Mouse (Mus musculus) liver, postnatal 0 days (tissue): ENCODE results near the gene Adcy4. TPM values are rescaled to one million over a fixed set of nuclear protein-coding genes. Genes with fewer than 3 reads are reported as not detected.

Experiments used
- ATAC-seq: fragments of 200-750 bp; cut with Nextera tagmentation; 2 replicates; pipeline ENCODE4 v1.8.0; 2017; ENCODE audit warnings: mild to moderate bottlenecking, moderate library complexity
- DNase-seq: peaks from one replicate; pipeline ENCODE4 v3.0.0-alpha.2; 2016
- H3K27ac ChIP-seq: fragments of 300-500 bp; sonication (generic); 2 replicates; pipeline ENCODE4 v1.5.1; 2014; ENCODE audit warnings: antibody characterized with exemption, moderate library complexity, mild to moderate bottlenecking, low read depth
- H3K27me3 ChIP-seq: fragments of 300-500 bp; sonication (generic); 2 replicates; pipeline ENCODE4 v1.6.1; 2014; ENCODE audit warnings: low read length, control low read depth, mixed read lengths; ENCODE audit not compliant: insufficient read depth
- H3K36me3 ChIP-seq: fragments of 300-500 bp; sonication (generic); replicated peaks from 2 replicates; pipeline ENCODE4 v1.6.1; 2014; ENCODE audit warnings: mild to moderate bottlenecking, control low read depth, low read length, moderate library complexity, mixed read lengths; ENCODE audit not compliant: insufficient read depth
- H3K4me1 ChIP-seq: fragments of 300-500 bp; sonication (generic); 2 replicates; pipeline ENCODE4 v1.6.1; 2014; ENCODE audit warnings: antibody characterized with exemption, mild to moderate bottlenecking, control low read depth; ENCODE audit not compliant: insufficient read depth
- H3K4me2 ChIP-seq: fragments of 300-500 bp; sonication (generic); 2 replicates; pipeline ENCODE4 v1.6.1; 2014; ENCODE audit warnings: low read depth, mild to moderate bottlenecking, low read length, moderate library complexity, mixed read lengths
- H3K4me3 ChIP-seq: fragments of 300-500 bp; sonication (generic); 2 replicates; pipeline ENCODE4 v1.5.1; 2014; ENCODE audit warnings: low read depth, low read length
- H3K9ac ChIP-seq: fragments of 300-500 bp; sonication (generic); replicated peaks from 2 replicates; pipeline ENCODE4 v1.6.1; 2014; ENCODE audit warnings: mild to moderate bottlenecking, moderate library complexity
- H3K9me3 ChIP-seq: fragments of 300-500 bp; sonication (generic); 2 replicates; pipeline ENCODE4 v1.6.1; 2016; ENCODE audit warnings: mild to moderate bottlenecking, control low read depth, low read length, mixed read lengths
- CTCF ChIP-seq: sonication (generic); IDR thresholded peaks from 2 replicates; pipeline ENCODE4 v1.5.1; 2016; ENCODE audit warnings: antibody characterized with exemption, low read depth
- EP300 ChIP-seq: IDR thresholded peaks from 2 replicates; pipeline ENCODE4 v1.6.1; 2016; ENCODE audit warnings: antibody characterized with exemption, low read depth, mild to moderate bottlenecking
- WGBS: fragments of 180-500 bp; shearing (Covaris S2); extraction: QIAGEN DNeasy Blood & Tissue Kit; methylation state at CpG from one replicate; pipeline ENCODE4 v1.1.7; 2014; ENCODE audit not compliant: insufficient replicate concordance; 5-methylcytosine and 5-hydroxymethylcytosine counted together
- polyA plus RNA-seq: library from polyadenylated mRNA; unstranded; fragments of >200 nt; fragmentation: Nextera tagmentation; extraction: Ambion mirVana; gene quantifications from 2 replicates; pipeline ENCODE4 v1.2.1, GENCODE M21; 2015

The Adcy4 gene
- polyA plus RNA-seq, 1 experiment from 2014 or later, result 1.7 TPM

- H3K4me2 ChIP-seq, result no peak overlapping the region
- DNase-seq, result no peak
- H3K27ac ChIP-seq, result no peak overlapping the region
- H3K9me3 ChIP-seq, result no peaks in the 10 kb centered on the region
- no peaks in the 10 kb centered on the region for H3K27me3 ChIP-seq
- 57% methylated on average over 2 of the region's 2 CpGs for WGBS
- no peaks in the 10 kb centered on the region for H3K4me1 ChIP-seq
- H3K36me3 ChIP-seq, result no peaks in the 10 kb centered on the region
- no peak for TF ChIP-seq EP300
- TF ChIP-seq CTCF, result no peak
- ATAC-seq, result no peak
- no peak overlapping the region for H3K4me3 ChIP-seq
- H3K9ac ChIP-seq, result no peak overlapping the region
Observed at GRCm38 (mm10) chr14:55793946-55794345, 10.1 kb upstream of the Adcy4 start.

- DNase-seq, result no peak
- H3K4me3 ChIP-seq, result no peak overlapping the region
- ATAC-seq, result no peak
- peaks cover 1% of the 10 kb centered on the region; the same call in 1 of the 2 replicates for H3K27me3 ChIP-seq
- 57% methylated on average over 2 of the region's 2 CpGs for WGBS
- no peak overlapping the region for H3K4me2 ChIP-seq
- H3K9ac ChIP-seq, result no peak overlapping the region
- H3K4me1 ChIP-seq, result peaks cover 4% of the 10 kb centered on the region
- TF ChIP-seq EP300, result no peak
- TF ChIP-seq CTCF, result no peak
- no peaks in the 10 kb centered on the region for H3K36me3 ChIP-seq
- H3K27ac ChIP-seq, result no peak overlapping the region
- no peaks in the 10 kb centered on the region for H3K9me3 ChIP-seq
Observed at GRCm38 (mm10) chr14:55793461-55793860, 9.6 kb upstream of the Adcy4 start.

GRCm38 (mm10) chr14:55788256-55789050 is 4.6 kb upstream of the Adcy4 start, which contains the start of gene Ripk3:
Gene Ripk3 (minus strand): TSS chr14:55788865.
- DNase-seq, result peak; percentile 61
- peak; percentile 61 for ATAC-seq

GRCm38 (mm10) chr14:55787731-55788130 is 3.8 kb upstream of the Adcy4 start:
- TF ChIP-seq CTCF (no peak), EP300 (no peak)
- ATAC-seq, result no peak
- peaks cover 14% of the 10 kb centered on the region for H3K4me1 ChIP-seq
- H3K4me3 ChIP-seq, result peak overlapping the region; percentile 60
- H3K36me3 ChIP-seq, result no peaks in the 10 kb centered on the region
- WGBS, result 39% methylated on average over 11 of the region's 11 CpGs
- H3K27ac ChIP-seq, result no peak overlapping the region
- no peak overlapping the region for H3K9ac ChIP-seq
- DNase-seq, result no peak
- peaks cover 22% of the 10 kb centered on the region for H3K27me3 ChIP-seq
- no peaks in the 10 kb centered on the region for H3K9me3 ChIP-seq
- H3K4me2 ChIP-seq, result peak overlapping the region; percentile 94

More at GRCm38 (mm10) chr14:55788256-55789050, 4.6 kb upstream of the Adcy4 start, which contains the start of gene Ripk3:
- peak; percentile 41 for TF ChIP-seq CTCF
- no peak for TF ChIP-seq EP300
- Histone ChIP-seq H3K9ac (peak within 1 kb of the TSS; percentile 62), H3K4me1 (peaks cover 14% of the 10 kb centered on the region), H3K9me3 (no peaks in the 10 kb centered on the region), H3K36me3 (no peaks in the 10 kb centered on the region), H3K4me2 (peak within 1 kb of the TSS; percentile 94), H3K27me3 (peaks cover 15% of the 10 kb centered on the region), H3K27ac (no peak within 1 kb of the TSS), H3K4me3 (peak within 1 kb of the TSS; percentile 60)
- WGBS, result 4% methylated on average over 40 of the region's 40 CpGs

GRCm38 (mm10) chr14:55785195-55785594 is 1.3 kb upstream of the Adcy4 start:
- TF ChIP-seq EP300 (no peak), CTCF (peak; percentile 47)
- H3K27ac ChIP-seq, result no peak overlapping the region
- H3K4me1 ChIP-seq, result peaks cover 14% of the 10 kb centered on the region
- no peak overlapping the region for H3K4me3 ChIP-seq
- peaks cover 33% of the 10 kb centered on the region for H3K27me3 ChIP-seq
- H3K36me3 ChIP-seq, result no peaks in the 10 kb centered on the region
- no peak for ATAC-seq
- no peak for DNase-seq
- H3K4me2 ChIP-seq, result no peak overlapping the region
- no peak overlapping the region for H3K9ac ChIP-seq
- H3K9me3 ChIP-seq, result no peaks in the 10 kb centered on the region
- 47% methylated on average over 6 of the region's 6 CpGs for WGBS

GRCm38 (mm10) chr14:55783171-55783957 is 531 bp downstream of the Adcy4 start:
- Histone ChIP-seq H3K4me3 (peak overlapping the region; percentile 32), H3K27ac (peak overlapping the region; percentile 51; the same call in 1 of the 2 replicates), H3K27me3 (peaks cover 31% of the 10 kb centered on the region), H3K9me3 (no peaks in the 10 kb centered on the region), H3K9ac (no peak overlapping the region), H3K4me1 (peaks cover 9% of the 10 kb centered on the region), H3K36me3 (no peaks in the 10 kb centered on the region), H3K4me2 (peak overlapping the region; percentile 62)
- DNase-seq, result no peak
- TF ChIP-seq EP300 (no peak), CTCF (no peak)
- WGBS, result 17% methylated on average over 31 of the region's 31 CpGs
- ATAC-seq, result no peak; the same call in 1 of the 2 replicates
